Mouse (Mus musculus) liver, embryonic 14.5 days (tissue): Measurements from ENCODE around the gene Gm49384. TPM values are rescaled to one million over a fixed set of nuclear protein-coding genes. Genes with fewer than 3 reads are reported as not detected.
A peak's percentile ranks its signal among the peaks of the same experiment; 100 is the strongest.

Source experiments
- ATAC-seq: fragments of 200-750 bp; cut with Nextera tagmentation; 2 replicates; pipeline ENCODE4 v1.8.0; 2017; ENCODE audit warnings: moderate number of reproducible peaks, mild to moderate bottlenecking, moderate library complexity; ENCODE audit not compliant: insufficient read depth
- DNase-seq, 3 experiments: peaks; one replicate each; pipeline ENCODE4 v3.0.0-alpha.2; 2012 to 2013; ENCODE audit warnings: low read depth in 3 of 3, low spot score in 3 of 3
- H3K27ac ChIP-seq: fragments of 300-500 bp; sonication (generic); 2 replicates; pipeline ENCODE4 v1.5.1; 2014; ENCODE audit warnings: moderate library complexity, mild to moderate bottlenecking, control low read depth, inconsistent platforms
- H3K27me3 ChIP-seq: fragments of 300-500 bp; sonication (generic); 2 replicates; pipeline ENCODE4 v1.6.1; 2014; ENCODE audit warnings: mild to moderate bottlenecking, low read length, moderate library complexity; ENCODE audit not compliant: control insufficient read depth, insufficient read depth
- H3K36me3 ChIP-seq: fragments of 300-500 bp; sonication (generic); replicated peaks from 2 replicates; pipeline ENCODE4 v1.6.1; 2014; ENCODE audit warnings: low read depth; ENCODE audit not compliant: control insufficient read depth, insufficient read depth
- H3K4me1 ChIP-seq, 2 experiments: fragments of 200-500 bp in 1 of 2; fragments of 300-500 bp in 1 of 2; sonication (generic) in 1 of 2; replicated peaks; 2 replicates each; pipeline ENCODE4 v1.6.1; 2012 to 2014; ENCODE audit warnings: antibody characterized with exemption in 1 of 2, inconsistent platforms in 1 of 2, low read length in 1 of 2; ENCODE audit not compliant: control insufficient read depth in 2 of 2, insufficient read depth in 2 of 2
- H3K4me2 ChIP-seq: fragments of 300-500 bp; sonication (generic); 2 replicates; pipeline ENCODE4 v1.6.1; 2014; ENCODE audit warnings: low read depth, mild to moderate bottlenecking, control low read depth, moderate library complexity
- H3K4me3 ChIP-seq, 2 experiments: fragments of 200-500 bp in 1 of 2; fragments of 300-500 bp in 1 of 2; sonication (generic) in 1 of 2; 2 replicates each; pipeline ENCODE4 v1.5.1; 2012 to 2014; ENCODE audit warnings: low read depth in 2 of 2, low read length in 2 of 2, mild to moderate bottlenecking in 2 of 2, control low read depth in 1 of 2, inconsistent platforms in 1 of 2, moderate library complexity in 1 of 2; ENCODE audit not compliant: insufficient read depth in 1 of 2
- H3K9ac ChIP-seq: fragments of 300-500 bp; sonication (generic); replicated peaks from 2 replicates; pipeline ENCODE4 v1.6.1; 2014; ENCODE audit warnings: mild to moderate bottlenecking, control low read depth, moderate library complexity
- H3K9me3 ChIP-seq: fragments of 300-500 bp; sonication (generic); 2 replicates; pipeline ENCODE4 v1.6.1; 2016; ENCODE audit warnings: low read length, mixed read lengths; ENCODE audit not compliant: control insufficient read depth
- CTCF ChIP-seq: IDR thresholded peaks from 2 replicates; pipeline ENCODE4 v1.5.1; 2016; ENCODE audit warnings: antibody characterized with exemption, low read depth, control low read depth
- EP300 ChIP-seq: IDR thresholded peaks from 2 replicates; pipeline ENCODE4 v1.6.1; 2016; ENCODE audit warnings: antibody characterized with exemption, low read depth
- WGBS: fragments of 180-500 bp; shearing (Covaris S2); extraction: QIAGEN DNeasy Blood & Tissue Kit; methylation state at CpG from one replicate; pipeline ENCODE4 v1.1.7; 2014; ENCODE audit not compliant: insufficient replicate concordance; 5-methylcytosine and 5-hydroxymethylcytosine counted together
- polyA plus RNA-seq, 2 experiments: library from polyadenylated mRNA; depleted of rRNA in 1 of 2; stranded (reverse) in 1 of 2; unstranded in 1 of 2; fragments of >200 nt; fragmentation: Nextera tagmentation in 1 of 2; extraction: Ambion mirVana in 1 of 2; gene quantifications; 2 replicates each; pipeline versions ENCODE4 v1.2.1 to v1.2.3; 2012 to 2014

Gm49384 gene
- polyA plus RNA-seq, 2 experiments: 8.0 to 16.3 TPM

- peak within 1 kb of the TSS; percentile 99 for H3K4me2 ChIP-seq
- peak; percentile 59 to 62 (median 60) for DNase-seq
- no peaks in the 10 kb centered on the region for H3K9me3 ChIP-seq
- H3K4me3 ChIP-seq: peak within 1 kb of the TSS; percentile 83 to 95
- H3K9ac ChIP-seq: peak within 1 kb of the TSS; percentile 70
- H3K4me1 ChIP-seq: peaks cover 6 to 7% of the 10 kb centered on the region in 2 experiments; a peak in 3 of 4 replicates
- peak; percentile 71 for ATAC-seq
- no peaks in the 10 kb centered on the region for H3K27me3 ChIP-seq
- TF ChIP-seq CTCF: no peak
- no peak for TF ChIP-seq EP300
- peak within 1 kb of the TSS; percentile 67 for H3K27ac ChIP-seq
- peaks cover 24% of the 10 kb centered on the region for H3K36me3 ChIP-seq
- WGBS: under 1% methylated on average over 75 of the region's 75 CpGs
Observed at GRCm38 (mm10) chr12:69196444-69197377, 7.4 kb downstream of the Gm49384 start, which contains the start of gene Gm49383. Gm49383 (minus strand) TSS chr12:69197104.

- Histone ChIP-seq H3K27ac (no peak overlapping the region), H3K4me1 (peaks cover 0 to 2% of the 10 kb centered on the region in 2 experiments; a peak in 1 of 4 replicates), H3K9me3 (no peaks in the 10 kb centered on the region), H3K4me2 (no peak overlapping the region), H3K27me3 (no peaks in the 10 kb centered on the region), H3K9ac (no peak overlapping the region), H3K4me3 (no peak overlapping the region), H3K36me3 (peaks cover 27% of the 10 kb centered on the region)
- no peak for TF ChIP-seq CTCF
- TF ChIP-seq EP300: no peak
- WGBS: 90% methylated on average over 2 of the region's 2 CpGs
- ATAC-seq (no peak), DNase-seq (no peak)
Observed at GRCm38 (mm10) chr12:69192637-69193036, 11.4 kb downstream of the Gm49384 start.

DNA sequence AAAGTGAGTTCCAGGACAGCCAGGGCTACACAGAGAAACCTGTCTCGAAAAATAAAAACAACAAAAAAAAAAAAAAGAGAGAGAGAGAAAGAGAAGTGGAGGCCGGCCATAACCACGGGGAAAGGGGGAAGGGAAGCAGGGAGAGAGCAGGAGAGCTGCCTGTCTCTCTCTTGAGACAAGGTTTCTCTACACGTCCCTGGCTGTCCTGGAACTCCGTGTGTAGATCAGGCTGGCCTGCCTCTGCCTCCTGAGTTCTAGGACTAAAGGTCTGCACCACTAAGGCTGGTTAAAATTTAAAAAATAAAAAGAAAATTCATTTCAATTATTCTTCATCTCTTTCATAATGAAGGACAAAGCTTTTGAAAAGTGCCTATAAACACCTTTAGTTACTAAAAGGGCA is 12.7 kb downstream of the Gm49384 start:
- Histone ChIP-seq H3K9me3 (no peaks in the 10 kb centered on the region), H3K4me1 (peaks cover 5 to 10% of the 10 kb centered on the region in 2 experiments), H3K27ac (no peak overlapping the region), H3K27me3 (no peaks in the 10 kb centered on the region), H3K4me3 (no peak overlapping the region), H3K4me2 (no peak overlapping the region), H3K9ac (no peak overlapping the region), H3K36me3 (peaks cover 27% of the 10 kb centered on the region)
- TF ChIP-seq EP300 (no peak), CTCF (no peak)
- ATAC-seq (no peak), DNase-seq (no peak)
- WGBS: 72% methylated on average over 5 of the region's 5 CpGs

DNA sequence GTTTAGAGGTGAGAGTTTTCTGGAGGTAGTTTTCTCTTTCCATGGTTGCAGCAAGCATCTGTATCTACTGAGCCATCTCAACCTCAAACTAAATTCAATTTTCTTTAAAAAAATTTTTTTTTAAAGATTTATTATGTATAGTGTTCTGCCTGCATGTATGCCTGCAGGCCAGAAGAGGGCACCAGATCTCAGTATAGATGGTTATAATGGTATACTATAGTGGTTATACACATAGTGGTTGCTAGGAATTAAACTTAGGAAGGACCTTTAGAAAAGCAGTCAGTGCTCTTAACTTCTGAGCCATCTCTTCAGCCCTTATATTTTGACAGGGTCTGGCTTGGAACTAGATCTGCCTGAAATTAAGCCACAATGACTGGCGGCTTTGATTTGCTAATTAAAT is 13.5 kb downstream of the Gm49384 start:
- Histone ChIP-seq H3K4me1 (peaks cover 8 to 12% of the 10 kb centered on the region in 2 experiments), H3K9me3 (no peaks in the 10 kb centered on the region), H3K4me3 (no peak overlapping the region), H3K9ac (no peak overlapping the region), H3K36me3 (peaks cover 27% of the 10 kb centered on the region), H3K27ac (no peak overlapping the region), H3K27me3 (no peaks in the 10 kb centered on the region), H3K4me2 (no peak overlapping the region)
- no peak for ATAC-seq
- WGBS: 90% methylated on average over 1 of the region's 1 CpGs
- DNase-seq: no peak
- TF ChIP-seq CTCF (peak; percentile 45), EP300 (no peak)

DNA sequence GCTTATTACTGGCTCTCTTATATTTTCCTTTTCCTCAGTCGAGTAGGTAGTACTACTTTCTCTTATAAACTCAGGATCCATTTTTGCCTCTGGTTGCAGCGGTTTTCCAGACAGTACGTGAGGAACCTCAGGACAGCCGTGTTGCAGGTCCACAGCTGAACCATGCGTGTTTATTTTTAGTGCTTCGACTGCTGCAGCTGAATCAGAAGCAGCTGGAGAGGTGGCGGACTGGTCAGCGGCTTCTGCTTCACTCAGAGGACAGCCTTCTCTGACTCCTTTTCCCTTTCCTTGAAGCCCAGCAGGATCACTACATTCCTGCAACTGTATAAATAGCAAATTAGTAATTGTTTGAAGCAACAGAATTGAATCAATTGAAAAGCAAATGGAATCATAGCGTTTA is 14.0 kb downstream of the Gm49384 start:
- no peak overlapping the region for H3K4me2 ChIP-seq
- H3K36me3 ChIP-seq: peaks cover 27% of the 10 kb centered on the region
- peaks cover 13 to 17% of the 10 kb centered on the region in 2 experiments for H3K4me1 ChIP-seq
- WGBS: 83% methylated on average over 9 of the region's 9 CpGs
- DNase-seq: no peak
- H3K27me3 ChIP-seq: no peaks in the 10 kb centered on the region
- H3K27ac ChIP-seq: no peak overlapping the region
- no peak overlapping the region for H3K9ac ChIP-seq
- TF ChIP-seq CTCF (no peak), EP300 (no peak)
- no peak for ATAC-seq
- no peak overlapping the region for H3K4me3 ChIP-seq
- H3K9me3 ChIP-seq: no peaks in the 10 kb centered on the region
